Mouse (Mus musculus) spleen, adult 2 months (tissue): ENCODE data around the gene Fam189b. TPM values are rescaled to one million over a fixed set of nuclear protein-coding genes. Genes with fewer than 3 reads are reported as not detected.

Source experiments
- DNase-seq, 2 experiments: peaks; one replicate each; pipeline versions ENCODE4 v3.0.0 to v3.0.0-alpha.2; 2012 to 2021; ENCODE audit warnings: low spot score in 2 of 2, low read depth in 1 of 2
- H3K27ac ChIP-seq: fragments of 200-500 bp; 2 replicates; pipeline ENCODE4 v1.5.1; 2012; ENCODE audit warnings: low read length, inconsistent platforms; ENCODE audit not compliant: insufficient read depth
- H3K27me3 ChIP-seq: fragments of 200-500 bp; 2 replicates; pipeline ENCODE4 v1.6.1; 2012; ENCODE audit warnings: mild to moderate bottlenecking, moderate library complexity, low read length, inconsistent platforms; ENCODE audit not compliant: control insufficient read depth, insufficient read depth
- H3K36me3 ChIP-seq: fragments of 200-500 bp; 2 replicates; pipeline ENCODE4 v1.6.1; 2012; ENCODE audit warnings: mild to moderate bottlenecking, low read length, inconsistent platforms; ENCODE audit not compliant: control insufficient read depth, insufficient read depth
- H3K4me1 ChIP-seq: fragments of 200-500 bp; 2 replicates; pipeline ENCODE4 v1.6.1; 2011; ENCODE audit warnings: inconsistent platforms; ENCODE audit not compliant: control insufficient read depth, insufficient read depth, insufficient read length
- H3K4me3 ChIP-seq: fragments of 200-500 bp; 2 replicates; pipeline ENCODE4 v1.5.1; 2011; ENCODE audit warnings: mild to moderate bottlenecking, inconsistent platforms; ENCODE audit not compliant: insufficient read depth, insufficient read length; ENCODE audit errors: extremely low read depth
- CTCF ChIP-seq: fragments of 200-500 bp; IDR thresholded peaks from 2 replicates; pipeline ENCODE4 v1.5.1; 2011; ENCODE audit warnings: mild to moderate bottlenecking, inconsistent platforms; ENCODE audit not compliant: insufficient read depth, insufficient read length, insufficient replicate concordance; ENCODE audit errors: extremely low read depth
- POLR2A ChIP-seq: fragments of 200-500 bp; IDR thresholded peaks from 2 replicates; pipeline ENCODE4 v1.6.1; 2011; ENCODE audit warnings: low read depth, low read length, inconsistent platforms
- WGBS: fragments of 180-500 bp; shearing (Covaris S2); methylation state at CpG from one replicate; pipeline ENCODE4 v1.1.7; 2018; 5-methylcytosine and 5-hydroxymethylcytosine counted together
- polyA plus RNA-seq: library from polyadenylated mRNA; depleted of rRNA; stranded (reverse); fragments of >200 nt; gene quantifications from 2 replicates; pipeline ENCODE4 v1.2.3, GENCODE M21; 2012

Fam189b gene
- polyA plus RNA-seq, 1 experiment, result 104 TPM

GRCm38 (mm10) chr3:89177242-89178106, 5.5 kb upstream of the Fam189b start, which contains the start of gene Scamp3:
TSS of gene Scamp3 (plus strand) at chr3:89177473.
- peaks cover 44% of the 10 kb centered on the region for H3K36me3 ChIP-seq
- peak within 1 kb of the TSS; percentile 73 for H3K4me3 ChIP-seq
- no peaks in the 10 kb centered on the region for H3K27me3 ChIP-seq
- peaks cover 3% of the 10 kb centered on the region; the same call in 1 of the 2 replicates for H3K4me1 ChIP-seq
- TF ChIP-seq CTCF (no peak), POLR2A (peak; percentile 64; the same call in 1 of the 2 replicates)
- peak within 1 kb of the TSS; percentile 66 for H3K27ac ChIP-seq
- DNase-seq, result peak; percentile 75 to 93
- under 1% methylated on average over 43 of the region's 43 CpGs for WGBS

DNA sequence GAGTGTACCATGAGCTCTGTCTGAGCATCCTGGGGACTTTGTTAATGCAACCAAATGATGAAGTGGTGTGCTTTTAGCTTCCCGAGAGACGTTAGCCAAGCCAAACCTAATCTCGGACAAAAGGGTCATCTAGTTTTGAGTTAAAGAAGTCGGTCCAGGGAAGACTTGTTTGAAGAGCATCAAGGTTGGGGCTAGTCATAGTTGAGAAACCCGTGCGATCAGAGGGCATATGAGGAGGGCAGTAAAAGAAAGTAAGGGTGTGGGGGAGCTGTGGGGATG, 4.9 kb upstream of the Fam189b start:
- Histone ChIP-seq H3K27me3 (no peaks in the 10 kb centered on the region), H3K4me1 (peaks cover 4% of the 10 kb centered on the region; the same call in 1 of the 2 replicates), H3K4me3 (peak overlapping the region; percentile 73), H3K27ac (peak overlapping the region; percentile 66; the same call in 1 of the 2 replicates), H3K36me3 (peaks cover 40% of the 10 kb centered on the region)
- TF ChIP-seq POLR2A, result no peak
- TF ChIP-seq CTCF, result no peak
- no peak for DNase-seq
- 5% methylated on average over 6 of the region's 6 CpGs for WGBS

GRCm38 (mm10) chr3:89179056-89179455, 3.9 kb upstream of the Fam189b start:
- Histone ChIP-seq H3K27ac (peak overlapping the region; percentile 29; the same call in 1 of the 2 replicates), H3K27me3 (no peaks in the 10 kb centered on the region), H3K4me1 (peaks cover 14% of the 10 kb centered on the region), H3K36me3 (peaks cover 30% of the 10 kb centered on the region), H3K4me3 (no peak overlapping the region)
- no peak for DNase-seq
- TF ChIP-seq POLR2A, result no peak
- WGBS, result 84% methylated on average over 11 of the region's 11 CpGs

- no peaks in the 10 kb centered on the region for H3K27me3 ChIP-seq
- 92% methylated on average over 27 of the region's 27 CpGs for WGBS
- H3K4me3 ChIP-seq, result no peak overlapping the region
- H3K27ac ChIP-seq, result no peak overlapping the region
- peaks cover 18% of the 10 kb centered on the region for H3K4me1 ChIP-seq
- DNase-seq, result no peak
- TF ChIP-seq POLR2A (no peak), CTCF (no peak)
- peaks cover 11% of the 10 kb centered on the region for H3K36me3 ChIP-seq
Measured at GRCm38 (mm10) chr3:89181749-89182500, 1.0 kb upstream of the Fam189b start.

- H3K4me1 ChIP-seq, result peaks cover 25% of the 10 kb centered on the region
Measured at GRCm38 (mm10) chr3:89182531-89183057, 349 bp upstream of the Fam189b start.

GRCm38 (mm10) chr3:89183959-89184315, 994 bp downstream of the Fam189b start:
- TF ChIP-seq POLR2A, result no peak
- TF ChIP-seq CTCF, result no peak
- no peaks in the 10 kb centered on the region for H3K27me3 ChIP-seq
- DNase-seq, result no peak

More at GRCm38 (mm10) chr3:89182531-89183057, 349 bp upstream of the Fam189b start:
- no peak for DNase-seq
- 32% methylated on average over 7 of the region's 7 CpGs for WGBS
- Histone ChIP-seq H3K4me3 (no peak overlapping the region), H3K27me3 (no peaks in the 10 kb centered on the region), H3K27ac (no peak overlapping the region), H3K36me3 (peaks cover 11% of the 10 kb centered on the region)
- no peak for TF ChIP-seq POLR2A
- no peak for TF ChIP-seq CTCF

DNA sequence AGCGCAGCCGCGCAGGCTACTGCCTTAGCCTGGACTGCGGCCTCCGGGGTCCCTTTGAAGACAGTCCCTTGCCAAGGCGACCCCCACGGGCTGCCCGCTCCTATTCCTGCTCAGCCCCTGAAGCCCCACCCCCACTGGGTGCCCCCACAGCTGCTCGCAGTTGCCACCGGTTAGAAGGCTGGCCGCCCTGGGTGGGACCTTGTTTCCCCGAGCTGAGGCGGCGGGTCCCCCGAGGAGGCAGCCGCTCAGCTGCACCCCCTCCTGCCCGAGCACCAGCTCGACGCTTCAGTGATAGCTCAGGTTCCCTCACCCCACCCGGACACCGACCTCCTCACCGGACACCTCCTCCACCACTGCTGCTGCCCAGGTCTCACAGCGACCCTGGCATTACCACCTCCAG, 4.3 kb downstream of the Fam189b start:
- peak overlapping the region; percentile 61 for H3K4me3 ChIP-seq
- WGBS, result 45% methylated on average over 23 of the region's 23 CpGs
- no peaks in the 10 kb centered on the region for H3K36me3 ChIP-seq
- H3K4me1 ChIP-seq, result peaks cover 37% of the 10 kb centered on the region
- peak overlapping the region; percentile 87 for H3K27ac ChIP-seq
- H3K27me3 ChIP-seq, result no peaks in the 10 kb centered on the region
- peak in 1 of 2 experiments; percentile 27 for DNase-seq
- TF ChIP-seq POLR2A (no peak), CTCF (no peak)

More at GRCm38 (mm10) chr3:89183959-89184315, 994 bp downstream of the Fam189b start:
- peaks cover 29% of the 10 kb centered on the region for H3K4me1 ChIP-seq
- peak overlapping the region; percentile 63; the same call in 1 of the 2 replicates for H3K27ac ChIP-seq
- H3K36me3 ChIP-seq, result peaks cover 11% of the 10 kb centered on the region
- H3K4me3 ChIP-seq, result peak overlapping the region; percentile 68; the same call in 1 of the 2 replicates
- 74% methylated on average over 6 of the region's 6 CpGs for WGBS
